Mouse (Mus musculus) C2C12 (cell line): ENCODE measurements at regions not wholly inside any gene's neighbourhood (a gene's known extent, or its start where the extent isn't known, plus 50 kb on each side); places are given as distances from the start of the nearest gene placed in this dataset.

ENCODE experiments used
- CEBPB ChIP-seq: IDR thresholded peaks from one replicate; pipeline ENCODE4 v1.6.1; 2011; ENCODE audit warnings: low read depth, mild to moderate bottlenecking, control low read depth, moderate library complexity
- CTCF ChIP-seq: IDR thresholded peaks from one replicate; pipeline ENCODE4 v1.5.1; 2011; ENCODE audit not compliant: control insufficient read depth, insufficient read depth, insufficient read length
- FOSL1 ChIP-seq: IDR thresholded peaks from one replicate; pipeline ENCODE4 v1.8.0; 2011; ENCODE audit warnings: mild to moderate bottlenecking, low read length; ENCODE audit not compliant: poor library complexity, insufficient read depth, severe bottlenecking
- MAX ChIP-seq: IDR thresholded peaks from one replicate; pipeline ENCODE4 v1.6.1; 2011; ENCODE audit warnings: mild to moderate bottlenecking, control low read depth
- MYOD1 ChIP-seq: IDR thresholded peaks from one replicate; pipeline ENCODE4 v1.6.1; 2011; ENCODE audit warnings: low read depth; ENCODE audit not compliant: control insufficient read depth, insufficient read length
- MYOG ChIP-seq: IDR thresholded peaks from one replicate; pipeline ENCODE4 v1.6.1; 2011; ENCODE audit not compliant: control insufficient read depth, insufficient read length; ENCODE audit errors: extremely low read depth
- USF1 ChIP-seq: IDR thresholded peaks from one replicate; pipeline ENCODE4 v1.6.1; 2011; ENCODE audit warnings: low read depth, mild to moderate bottlenecking, control low read depth, moderate library complexity

DNA sequence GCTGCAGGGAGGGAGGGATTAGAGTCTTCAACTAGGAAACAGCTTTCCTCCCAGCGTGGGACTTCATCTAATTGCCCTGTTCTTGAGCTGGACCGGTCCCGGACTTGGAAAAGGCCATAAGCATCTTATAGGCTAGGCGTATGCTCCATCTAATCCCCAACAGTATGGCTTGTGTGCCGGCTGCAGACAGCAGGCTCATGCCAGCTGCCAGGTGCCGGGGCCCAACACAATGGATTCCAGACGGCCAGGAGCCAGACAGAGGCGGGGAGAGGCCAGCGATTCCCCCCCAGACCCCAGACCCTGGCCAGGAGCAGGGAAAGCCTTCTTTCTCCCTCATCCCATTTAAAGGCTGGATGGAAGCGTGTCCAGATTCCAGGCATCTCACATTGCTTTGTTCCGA is 198.4 kb upstream of the Rreb1 start:
- TF ChIP-seq CTCF = no peak
- no peak for TF ChIP-seq USF1
- no peak for TF ChIP-seq MAX
- TF ChIP-seq MYOG = no peak
- no peak for TF ChIP-seq FOSL1
- TF ChIP-seq MYOD1 = no peak
- no peak for TF ChIP-seq CEBPB
